Mouse (Mus musculus) neural tube, embryonic 11.5 days (tissue): Measurements from ENCODE around the gene Dzip1l. TPM values are rescaled to one million over a fixed set of nuclear protein-coding genes. Genes with fewer than 3 reads are reported as not detected.

Source experiments
- ATAC-seq: fragments of 200-750 bp; cut with Nextera tagmentation; 2 replicates; pipeline ENCODE4 v1.8.0; 2017; ENCODE audit warnings: moderate number of reproducible peaks, mild to moderate bottlenecking, moderate TSS enrichment, moderate library complexity; ENCODE audit not compliant: insufficient read depth, low FRiP score, low TSS enrichment
- DNase-seq: peaks from one replicate; pipeline ENCODE4 v3.0.0-alpha.2; 2015; ENCODE audit warnings: low spot score
- H3K27ac ChIP-seq: fragments of 300-500 bp; sonication (generic); 2 replicates; pipeline ENCODE4 v1.5.1; 2014; ENCODE audit warnings: low read depth, mild to moderate bottlenecking, low read length
- H3K27me3 ChIP-seq: fragments of 300-500 bp; sonication (generic); 2 replicates; pipeline ENCODE4 v1.6.1; 2014; ENCODE audit warnings: mild to moderate bottlenecking, low read length, mixed read lengths; ENCODE audit not compliant: control insufficient read depth, insufficient read depth
- H3K36me3 ChIP-seq: fragments of 300-500 bp; sonication (generic); 2 replicates; pipeline ENCODE4 v1.6.1; 2014; ENCODE audit warnings: mild to moderate bottlenecking, low read length, moderate library complexity, mixed read lengths; ENCODE audit not compliant: control insufficient read depth, insufficient read depth
- H3K4me1 ChIP-seq: fragments of 300-500 bp; sonication (generic); 2 replicates; pipeline ENCODE4 v1.6.1; 2014; ENCODE audit warnings: low read length, mixed read lengths; ENCODE audit not compliant: control insufficient read depth, insufficient read depth
- H3K4me2 ChIP-seq: fragments of 300-500 bp; sonication (generic); 2 replicates; pipeline ENCODE4 v1.6.1; 2014; ENCODE audit warnings: low read depth, mild to moderate bottlenecking, moderate library complexity
- H3K4me3 ChIP-seq: fragments of 300-500 bp; sonication (generic); 2 replicates; pipeline ENCODE4 v1.5.1; 2014; ENCODE audit warnings: low read depth, low read length
- H3K9ac ChIP-seq: fragments of 300-500 bp; sonication (generic); 2 replicates; pipeline ENCODE4 v1.6.1; 2014; ENCODE audit warnings: mild to moderate bottlenecking, low read length
- H3K9me3 ChIP-seq: fragments of 300-500 bp; sonication (generic); 2 replicates; pipeline ENCODE4 v1.6.1; 2016; ENCODE audit warnings: low read length; ENCODE audit not compliant: control insufficient read depth
- WGBS: fragments of 180-500 bp; shearing (Covaris S2); extraction: QIAGEN DNeasy Blood & Tissue Kit; methylation state at CpG from one replicate; pipeline ENCODE4 v1.1.7; 2014; 5-methylcytosine and 5-hydroxymethylcytosine counted together
- polyA plus RNA-seq: library from polyadenylated mRNA; unstranded; fragments of >200 nt; fragmentation: Nextera tagmentation; extraction: Ambion mirVana; gene quantifications from 2 replicates; pipeline ENCODE4 v1.2.1, GENCODE M21; 2014

Dzip1l gene
- polyA plus RNA-seq, 1 experiment from 2014 or later: 14.5 TPM

DNA sequence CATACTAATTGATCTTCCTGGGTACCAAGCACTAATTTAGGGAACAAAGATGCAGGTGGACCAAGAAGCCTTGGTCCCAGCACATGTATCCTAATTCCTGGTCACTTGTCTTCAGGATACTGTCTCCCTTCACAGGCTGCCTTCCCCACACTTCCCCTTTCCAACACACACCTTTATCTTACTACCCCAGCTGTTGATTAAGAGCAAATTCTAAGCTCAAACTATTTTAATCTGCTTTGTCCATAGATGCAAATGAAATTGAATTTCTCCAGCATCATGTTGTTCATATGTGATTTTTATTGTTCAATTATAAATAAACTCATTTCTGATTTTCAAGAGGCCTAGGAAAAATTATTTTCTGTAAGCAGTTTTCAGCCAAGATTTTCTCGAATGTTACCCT, 7.3 kb upstream of the Dzip1l start:
- Histone ChIP-seq H3K4me3 (no peak overlapping the region), H3K9me3 (no peaks in the 10 kb centered on the region), H3K27ac (no peak overlapping the region), H3K36me3 (no peaks in the 10 kb centered on the region), H3K27me3 (no peaks in the 10 kb centered on the region), H3K9ac (no peak overlapping the region), H3K4me1 (no peaks in the 10 kb centered on the region), H3K4me2 (no peak overlapping the region)
- no peak for ATAC-seq
- WGBS: 88% methylated on average over 1 of the region's 1 CpGs
- DNase-seq: no peak

- DNase-seq: no peak
- Histone ChIP-seq H3K9ac (no peak overlapping the region), H3K36me3 (no peaks in the 10 kb centered on the region), H3K4me3 (no peak overlapping the region), H3K27ac (no peak overlapping the region), H3K4me1 (no peaks in the 10 kb centered on the region), H3K9me3 (no peaks in the 10 kb centered on the region), H3K4me2 (no peak overlapping the region), H3K27me3 (no peaks in the 10 kb centered on the region)
- WGBS: 68% methylated on average over 2 of the region's 2 CpGs
- ATAC-seq: no peak
Observed at GRCm38 (mm10) chr9:99622966-99623365, 6.3 kb upstream of the Dzip1l start.

GRCm38 (mm10) chr9:99624117-99624516, 5.2 kb upstream of the Dzip1l start:
- no peaks in the 10 kb centered on the region for H3K9me3 ChIP-seq
- ATAC-seq (no peak), DNase-seq (no peak)
- H3K27ac ChIP-seq: no peak overlapping the region
- no peaks in the 10 kb centered on the region for H3K4me1 ChIP-seq
- H3K4me3 ChIP-seq: no peak overlapping the region
- H3K27me3 ChIP-seq: no peaks in the 10 kb centered on the region
- no peak overlapping the region for H3K4me2 ChIP-seq
- no peaks in the 10 kb centered on the region for H3K36me3 ChIP-seq
- WGBS: 81% methylated on average over 6 of the region's 6 CpGs
- H3K9ac ChIP-seq: no peak overlapping the region

GRCm38 (mm10) chr9:99628581-99628980, 715 bp upstream of the Dzip1l start:
- DNase-seq (no peak), ATAC-seq (no peak)
- WGBS: 68% methylated on average over 4 of the region's 4 CpGs
- no peaks in the 10 kb centered on the region for H3K27me3 ChIP-seq
- no peaks in the 10 kb centered on the region for H3K9me3 ChIP-seq
- H3K4me1 ChIP-seq: peaks cover 12% of the 10 kb centered on the region
- H3K27ac ChIP-seq: no peak overlapping the region
- H3K4me3 ChIP-seq: no peak overlapping the region
- H3K9ac ChIP-seq: no peak overlapping the region
- peak overlapping the region; percentile 44; the same call in 1 of the 2 replicates for H3K4me2 ChIP-seq
- H3K36me3 ChIP-seq: no peaks in the 10 kb centered on the region

DNA sequence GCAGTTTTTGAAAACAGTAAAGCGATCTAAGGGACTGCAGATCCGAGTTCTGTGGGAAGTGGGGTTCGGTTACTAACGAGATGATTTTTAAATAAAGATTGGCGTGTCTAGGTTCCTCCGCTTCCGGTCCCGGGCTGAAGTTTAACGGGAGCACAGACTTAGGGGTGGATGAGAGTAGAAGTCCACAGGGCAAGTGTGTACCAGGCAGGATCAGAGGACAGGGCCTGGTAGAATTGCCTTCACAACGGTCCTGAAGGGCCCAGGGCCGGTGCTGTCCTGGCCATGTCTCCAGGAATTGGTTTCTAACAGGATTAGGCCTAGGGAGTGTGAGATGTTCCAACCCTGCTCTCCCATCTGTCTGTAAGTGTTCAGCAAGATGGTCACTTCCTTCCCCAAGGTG, 775 bp downstream of the Dzip1l start:
- 0% methylated on average over 11 of the region's 11 CpGs for WGBS
- Histone ChIP-seq H3K9ac (peak overlapping the region; percentile 80), H3K4me2 (peak overlapping the region; percentile 44), H3K4me1 (peaks cover 12% of the 10 kb centered on the region), H3K9me3 (no peaks in the 10 kb centered on the region), H3K27me3 (no peaks in the 10 kb centered on the region), H3K4me3 (peak overlapping the region; percentile 47), H3K27ac (peak overlapping the region; percentile 45), H3K36me3 (no peaks in the 10 kb centered on the region)
- DNase-seq (no peak), ATAC-seq (peak; percentile 40)

- Histone ChIP-seq H3K4me3 (peak overlapping the region; percentile 47), H3K4me1 (peaks cover 12% of the 10 kb centered on the region), H3K4me2 (peak overlapping the region; percentile 44), H3K27ac (no peak overlapping the region), H3K9me3 (no peaks in the 10 kb centered on the region), H3K27me3 (no peaks in the 10 kb centered on the region), H3K9ac (no peak overlapping the region), H3K36me3 (no peaks in the 10 kb centered on the region; the same call in 1 of the 2 replicates)
- ATAC-seq: no peak
- DNase-seq: no peak
- 56% methylated on average over 9 of the region's 9 CpGs for WGBS
Observed at GRCm38 (mm10) chr9:99630528-99631125, 1.3 kb downstream of the Dzip1l start.

GRCm38 (mm10) chr9:99631781-99632180, 2.5 kb downstream of the Dzip1l start:
- no peaks in the 10 kb centered on the region for H3K27me3 ChIP-seq
- 41% methylated on average over 2 of the region's 2 CpGs for WGBS
- no peaks in the 10 kb centered on the region; the same call in 1 of the 2 replicates for H3K36me3 ChIP-seq
- ATAC-seq (no peak), DNase-seq (peak; percentile 32)
- H3K9ac ChIP-seq: no peak overlapping the region
- peaks cover 12% of the 10 kb centered on the region for H3K4me1 ChIP-seq
- no peak overlapping the region for H3K27ac ChIP-seq
- no peak overlapping the region for H3K4me3 ChIP-seq
- peak overlapping the region; percentile 19; the same call in 1 of the 2 replicates for H3K4me2 ChIP-seq
- no peaks in the 10 kb centered on the region for H3K9me3 ChIP-seq

DNA sequence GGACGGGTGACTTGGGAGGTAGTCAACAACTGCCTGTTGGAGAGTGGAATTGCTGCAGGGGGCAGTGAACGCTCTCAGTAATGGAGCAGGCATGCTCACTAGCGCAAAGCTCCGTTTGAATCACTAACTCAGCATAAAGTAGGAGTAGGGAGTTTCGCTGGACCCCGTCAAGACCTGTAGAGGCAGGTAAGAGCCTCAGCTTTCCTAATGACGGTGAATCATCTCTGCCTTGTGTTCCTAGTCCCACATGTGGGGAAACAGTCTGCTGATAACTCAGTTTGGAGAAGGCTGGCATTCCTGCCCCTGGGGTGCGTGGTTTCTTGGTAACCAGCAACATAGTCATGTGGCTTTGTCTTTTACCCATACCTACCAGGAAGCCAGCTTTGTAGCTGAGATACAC, 3.0 kb downstream of the Dzip1l start:
- Histone ChIP-seq H3K27ac (no peak overlapping the region), H3K9me3 (no peaks in the 10 kb centered on the region), H3K4me3 (no peak overlapping the region), H3K4me2 (peak overlapping the region; percentile 15; the same call in 1 of the 2 replicates), H3K27me3 (no peaks in the 10 kb centered on the region), H3K4me1 (peaks cover 12% of the 10 kb centered on the region), H3K9ac (no peak overlapping the region), H3K36me3 (peaks cover under 1% of the 10 kb centered on the region)
- DNase-seq (peak; percentile 45), ATAC-seq (no peak)
- 57% methylated on average over 8 of the region's 8 CpGs for WGBS

- no peaks in the 10 kb centered on the region for H3K9me3 ChIP-seq
- H3K4me1 ChIP-seq: 0 out of 2 replicates have a peak, but pooled peaks cover 1% of the 10 kb centered on the region
- peaks cover 15% of the 10 kb centered on the region for H3K36me3 ChIP-seq
- WGBS: 80% methylated on average over 1 of the region's 1 CpGs
- H3K27me3 ChIP-seq: no peaks in the 10 kb centered on the region
- ATAC-seq (no peak), DNase-seq (no peak)
- no peak overlapping the region for H3K27ac ChIP-seq
- H3K4me2 ChIP-seq: no peak overlapping the region
- no peak overlapping the region for H3K9ac ChIP-seq
- no peak overlapping the region for H3K4me3 ChIP-seq
Observed at GRCm38 (mm10) chr9:99636776-99637175, 7.5 kb downstream of the Dzip1l start.
